22 mouse cellular contexts compared by ENCODE assay signal in genomic region chr10:9544041-9544786, GRCm38 (mm10).
DNase-seq lines count a peak whose midpoint lies in the region; ATAC-seq lines count a peak whose summit lies in the region.
"Had no signal": no experiment of that assay in that cellular context is flagged by ENCODE, and none has a peak within 500 bp of the region (broad histone marks: within the 10 kb centered on the region; RNA-seq: fewer than 3 reads in every experiment).

No protein-coding gene starts in this region.

- H3K27ac ChIP-seq in hindbrain, embryonic 16.5 days (ENCODE audit: low read depth, low read length), result no peak overlapping the region
- H3K27ac ChIP-seq in hindbrain, embryonic 11.5 days (ENCODE audit: low read depth, low read length), result no peak overlapping the region
- 0 out of 2 replicates have a peak overlapping the region, but pooled peaks have one; percentile 30 for H3K27ac ChIP-seq in embryonic facial prominence, embryonic 10.5 days (replicated peaks)
- no peak overlapping the region for H3K27ac ChIP-seq in midbrain, embryonic 15.5 days
- H3K27ac ChIP-seq: forebrain, embryonic 13.5 days; kidney, postnatal 0 days; limb, embryonic 13.5 days; liver, embryonic 13.5 days; neural tube, embryonic 15.5 days had no signal

- WGBS in hindbrain, embryonic 16.5 days, result 44% methylated on average over 4 of the region's 4 CpGs
- 51% methylated on average over 4 of the region's 4 CpGs for WGBS in hindbrain, embryonic 11.5 days
- 54% methylated on average over 4 of the region's 4 CpGs for WGBS in embryonic facial prominence, embryonic 10.5 days
- 34% methylated on average over 4 of the region's 4 CpGs for WGBS in midbrain, embryonic 15.5 days

- no peak overlapping the region for H3K4me2 ChIP-seq in hindbrain, embryonic 16.5 days (ENCODE audit: low read length)
- H3K4me2 ChIP-seq in hindbrain, embryonic 11.5 days (replicated peaks; ENCODE audit: low read depth, low read length), result no peak overlapping the region
- H3K4me2 ChIP-seq in midbrain, embryonic 15.5 days, result no peak overlapping the region
- H3K4me2 ChIP-seq: forebrain, embryonic 13.5 days; limb, embryonic 13.5 days; liver, embryonic 13.5 days; lung, embryonic 14.5 days; neural tube, embryonic 15.5 days had no signal

- H3K36me3 ChIP-seq in hindbrain, embryonic 16.5 days (ENCODE audit: control insufficient read depth, insufficient read depth, low read length), result no peaks in the 10 kb centered on the region
- H3K36me3 ChIP-seq in hindbrain, embryonic 11.5 days (ENCODE audit: control insufficient read depth, insufficient read depth, low read length), result no peaks in the 10 kb centered on the region
- H3K36me3 ChIP-seq in embryonic facial prominence, embryonic 10.5 days (replicated peaks), result no peaks in the 10 kb centered on the region
- H3K36me3 ChIP-seq in midbrain, embryonic 15.5 days (replicated peaks), result no peaks in the 10 kb centered on the region
- H3K36me3 ChIP-seq: limb, embryonic 13.5 days; liver, embryonic 13.5 days; neural tube, embryonic 15.5 days had no signal

- H3K9me3 ChIP-seq in hindbrain, embryonic 16.5 days (ENCODE audit: control insufficient read depth, low read length), result no peaks in the 10 kb centered on the region
- H3K9me3 ChIP-seq in hindbrain, embryonic 11.5 days (ENCODE audit: control insufficient read depth, low read length), result no peaks in the 10 kb centered on the region
- no peaks in the 10 kb centered on the region for H3K9me3 ChIP-seq in embryonic facial prominence, embryonic 10.5 days
- no peaks in the 10 kb centered on the region for H3K9me3 ChIP-seq in midbrain, embryonic 15.5 days
- H3K9me3 ChIP-seq: forebrain, embryonic 13.5 days; limb, embryonic 13.5 days; liver, embryonic 13.5 days; neural tube, embryonic 15.5 days had no signal

- no peak overlapping the region for H3K9ac ChIP-seq in hindbrain, embryonic 16.5 days (ENCODE audit: low read depth, low read length)
- H3K9ac ChIP-seq in hindbrain, embryonic 11.5 days (ENCODE audit: low read depth, low read length), result no peak overlapping the region
- H3K9ac ChIP-seq in midbrain, embryonic 15.5 days, result no peak overlapping the region
- H3K9ac ChIP-seq: forebrain, embryonic 13.5 days; limb, embryonic 13.5 days; liver, embryonic 13.5 days; lung, embryonic 14.5 days; neural tube, embryonic 15.5 days had no signal

- no peak overlapping the region for H3K4me3 ChIP-seq in hindbrain, embryonic 16.5 days (ENCODE audit: low read length)
- H3K4me3 ChIP-seq in hindbrain, embryonic 11.5 days (ENCODE audit: low read depth, low read length), result no peak overlapping the region
- no peak overlapping the region for H3K4me3 ChIP-seq in embryonic facial prominence, embryonic 10.5 days
- no peak overlapping the region for H3K4me3 ChIP-seq in midbrain, embryonic 15.5 days
- H3K4me3 ChIP-seq: forebrain, embryonic 13.5 days; limb, embryonic 13.5 days; liver, embryonic 13.5 days; neural tube, embryonic 15.5 days had no signal

- DNase-seq in adrenal gland, postnatal 10 days, result peak; percentile 7
- DNase-seq in adrenal gland, adult 8-10 months, result no peak
- no peak for DNase-seq in hindbrain, embryonic 11.5 days (ENCODE audit: low spot score)
- no peak for DNase-seq in embryonic facial prominence, embryonic 10.5 days (ENCODE audit: low spot score)
- no peak for DNase-seq in frontal cortex, postnatal 25 days (ENCODE audit: low spot score in 2 of 2)
- DNase-seq: cerebellum, adult 8-10 months; gastrocnemius, postnatal 25 days; kidney, adult 18-20 months; layer of hippocampus, postnatal 36 days; liver, embryonic 13.5 days; lung, embryonic 14.5 days; lung, postnatal 36 days; right cerebral cortex, postnatal 4 days; thymus, postnatal 25 days had no signal

- H3K4me1 ChIP-seq in hindbrain, embryonic 16.5 days (ENCODE audit: control insufficient read depth, insufficient read depth, low read depth, low read length), result no peaks in the 10 kb centered on the region; the same call in 1 of the 2 replicates
- no peaks in the 10 kb centered on the region for H3K4me1 ChIP-seq in hindbrain, embryonic 11.5 days (replicated peaks; ENCODE audit: control insufficient read depth, insufficient read depth, low read length)
- peaks cover 20% of the 10 kb centered on the region for H3K4me1 ChIP-seq in embryonic facial prominence, embryonic 10.5 days
- H3K4me1 ChIP-seq in midbrain, embryonic 15.5 days, result peaks cover 17% of the 10 kb centered on the region
- H3K4me1 ChIP-seq: liver, embryonic 13.5 days had no signal

- ATAC-seq in hindbrain, embryonic 16.5 days, result 0 out of 2 replicates have a peak, but pooled peaks have one; percentile 34
- no peak for ATAC-seq in hindbrain, embryonic 11.5 days (ENCODE audit: low FRiP score)
- peak; percentile 62; the same call in 1 of the 2 replicates for ATAC-seq in midbrain, embryonic 15.5 days (replicated peaks)
- ATAC-seq: activated CD4-positive, CD25-positive, alpha-beta regulatory T cell, adult 4 months; CD4-positive, CD25-positive, alpha-beta regulatory T cell, adult 4 months; forebrain, embryonic 13.5 days had no signal

- no peaks in the 10 kb centered on the region for H3K27me3 ChIP-seq in hindbrain, embryonic 16.5 days (replicated peaks; ENCODE audit: control insufficient read depth, insufficient read depth, low read length)
- H3K27me3 ChIP-seq in hindbrain, embryonic 11.5 days (ENCODE audit: control insufficient read depth, insufficient read depth, low read length), result no peaks in the 10 kb centered on the region
- H3K27me3 ChIP-seq in embryonic facial prominence, embryonic 10.5 days (replicated peaks; ENCODE audit: low read depth, poor library complexity, severe bottlenecking), result no peaks in the 10 kb centered on the region
- H3K27me3 ChIP-seq in midbrain, embryonic 15.5 days (replicated peaks), result no peaks in the 10 kb centered on the region
- H3K27me3 ChIP-seq: forebrain, embryonic 13.5 days; limb, embryonic 13.5 days; liver, embryonic 13.5 days; neural tube, embryonic 15.5 days had no signal
